ENCODE assay signal across 12 mouse cellular contexts in genomic region chr7:89558446-89559039, GRCm38 (mm10). TPM values are rescaled to one million over a fixed set of nuclear protein-coding genes. Genes with fewer than 3 reads are reported as not detected.
DNase-seq lines count a peak whose midpoint lies in the region; ATAC-seq lines count a peak whose summit lies in the region.
"Had no signal": no experiment of that assay in that cellular context is flagged by ENCODE, and none has a peak within 500 bp of the region (broad histone marks: within the 10 kb centered on the region; RNA-seq: fewer than 3 reads in every experiment).

No protein-coding gene starts in this region.

- no peaks in the 10 kb centered on the region for H3K36me3 ChIP-seq in embryonic facial prominence, embryonic 13.5 days

- no peaks in the 10 kb centered on the region for H3K9me3 ChIP-seq in embryonic facial prominence, embryonic 13.5 days

- peaks cover 24% of the 10 kb centered on the region for H3K4me1 ChIP-seq in embryonic facial prominence, embryonic 13.5 days

- no peak overlapping the region for H3K4me2 ChIP-seq in embryonic facial prominence, embryonic 13.5 days

- no peak overlapping the region for H3K9ac ChIP-seq in embryonic facial prominence, embryonic 13.5 days

- DNase-seq in kidney, adult 9 months, result peak; percentile 27
- DNase-seq in kidney, postnatal 4 days, result no peak
- peak; percentile 30 for DNase-seq in kidney, postnatal 10 days
- DNase-seq in lung, postnatal 25 days (ENCODE audit: low spot score), result peak; percentile 13
- no peak for DNase-seq in thymus, postnatal 0 days (ENCODE audit: low spot score)
- DNase-seq in urinary bladder, adult 2 months (ENCODE audit: low spot score), result no peak
- DNase-seq: cerebellum, postnatal 36 days; gastrocnemius, postnatal 14 days; liver; thymus, postnatal 14 days had no signal

- WGBS in embryonic facial prominence, embryonic 13.5 days, result 48% methylated on average over 11 of the region's 11 CpGs

- H3K27ac ChIP-seq in embryonic facial prominence, embryonic 13.5 days, result peak overlapping the region; percentile 74

- ATAC-seq in embryonic facial prominence, embryonic 13.5 days (ENCODE audit: insufficient number of reproducible peaks, insufficient read depth, low FRiP score, low TSS enrichment, low read depth), result no peak

- H3K27me3 ChIP-seq in embryonic facial prominence, embryonic 13.5 days, result no peaks in the 10 kb centered on the region

- no peak overlapping the region for H3K4me3 ChIP-seq in embryonic facial prominence, embryonic 13.5 days
- H3K4me3 ChIP-seq: erythroblast, embryonic 14.5 days had no signal

RNA-seq across cellular contexts. Expression of gene Prss23, which starts 31.6 kb away (rescaled TPM):
- 105 and 109 TPM in 2 replicates for polyA plus RNA-seq in embryonic facial prominence, embryonic 13.5 days (2015; fragmentation: Nextera tagmentation; extraction: Ambion mirVana)
- polyA plus RNA-seq in thymus, postnatal 0 days (2015; fragmentation: Nextera tagmentation; extraction: Ambion mirVana), result 6.4 and 7.2 TPM in 2 replicates
- 402 and 448 TPM in 2 replicates for polyA plus RNA-seq in urinary bladder, adult 2 months (2012; rRNA removed)
- polyA plus RNA-seq: erythroblast, embryonic 14.5 days had no signal

Comparison
In these comparisons a context has a peak if more than half of its experiments do, and no peak if none do; other contexts are left out.
1. DNase-seq: peak in kidney, adult 9 months (single experiment), kidney, postnatal 10 days (single experiment) and lung, postnatal 25 days (single experiment); none in kidney, postnatal 4 days (0 of 2), thymus, postnatal 0 days (single experiment) and urinary bladder, adult 2 months (single experiment).
2. RNA of gene Prss23, which starts 31.6 kb away (polyA plus RNA-seq): 402 to 448 TPM in urinary bladder, adult 2 months and 105 to 109 TPM in embryonic facial prominence, embryonic 13.5 days; 6.4 to 7.2 TPM in thymus, postnatal 0 days; every median in the first group is over 10 times any median in the second.